Mouse (Mus musculus) olfactory bulb, adult 2 months (tissue): ENCODE results near the gene Sema4d.

Experiments
- CTCF ChIP-seq: fragments of 200-500 bp; IDR thresholded peaks from 2 replicates; pipeline ENCODE4 v1.5.1; 2012; ENCODE audit warnings: low read depth, mild to moderate bottlenecking, low read length, moderate library complexity; ENCODE audit not compliant: insufficient read depth
- POLR2A ChIP-seq: fragments of 200-500 bp; IDR thresholded peaks from 2 replicates; pipeline ENCODE4 v1.6.1; 2012; ENCODE audit warnings: mild to moderate bottlenecking, low read depth, low read length, moderate library complexity; ENCODE audit not compliant: insufficient read depth

DNA sequence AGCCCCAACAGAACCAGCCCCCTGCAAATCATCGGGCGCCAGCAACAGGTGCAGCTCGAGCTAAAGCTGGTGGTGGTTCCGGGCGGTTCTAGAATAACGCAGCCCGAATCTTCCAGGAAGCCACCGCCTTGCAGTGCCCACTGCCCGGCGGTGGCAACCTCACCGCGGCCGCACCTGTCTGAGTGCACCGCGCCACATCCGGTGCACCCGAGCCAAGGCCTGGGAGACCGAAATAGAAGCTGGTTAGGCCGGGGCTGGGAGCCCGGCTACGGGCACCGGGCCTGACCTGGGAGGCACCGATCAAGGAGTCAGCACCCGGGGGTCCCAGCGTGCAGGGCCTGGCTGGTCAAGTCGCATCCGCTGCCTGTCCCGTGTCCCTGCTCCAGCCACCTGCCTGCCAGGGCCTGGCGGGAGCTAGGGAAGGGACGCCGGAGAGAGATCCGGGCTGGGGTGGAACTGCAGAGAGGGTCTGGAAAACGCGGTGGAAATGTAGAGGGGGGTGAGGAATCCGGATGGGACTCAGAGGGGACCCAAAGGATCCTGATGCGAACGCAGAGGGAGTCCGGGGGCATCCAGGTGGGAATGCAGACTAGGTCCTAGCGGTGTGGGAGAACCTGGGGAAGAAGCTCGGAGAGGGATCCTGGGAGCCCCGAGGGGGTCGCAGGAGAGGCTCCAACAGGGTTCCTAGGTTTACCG is 670 bp downstream of the Sema4d start:
- TF ChIP-seq CTCF: no peak
- TF ChIP-seq POLR2A: no peak; the same call in 1 of the 2 replicates
